Mouse (Mus musculus) intestine, embryonic 15.5 days (tissue): ENCODE measurements around the gene Elf3. TPM values are rescaled to one million over a fixed set of nuclear protein-coding genes. Genes with fewer than 3 reads are reported as not detected.
"Not testable (repeated sequence)": the region's sequence is repeated elsewhere in the genome, so short reads cannot be mapped to it uniquely, and the experiment has no call there.

Experiments used
- ATAC-seq: fragments of 200-750 bp; cut with Nextera tagmentation; 2 replicates; pipeline ENCODE4 v1.8.0; 2017; ENCODE audit warnings: moderate TSS enrichment, moderate library complexity
- H3K27ac ChIP-seq: fragments of 300-500 bp; sonication (generic); 2 replicates; pipeline ENCODE4 v1.5.1; 2015; ENCODE audit warnings: mild to moderate bottlenecking, inconsistent platforms
- H3K27me3 ChIP-seq: fragments of 300-500 bp; sonication (generic); replicated peaks from 2 replicates; pipeline ENCODE4 v1.6.1; 2015; ENCODE audit warnings: inconsistent platforms
- H3K36me3 ChIP-seq: fragments of 300-500 bp; sonication (generic); 2 replicates; pipeline ENCODE4 v1.6.1; 2015; ENCODE audit warnings: inconsistent platforms
- H3K4me1 ChIP-seq: fragments of 300-500 bp; sonication (generic); replicated peaks from 2 replicates; pipeline ENCODE4 v1.6.1; 2015; ENCODE audit warnings: inconsistent platforms
- H3K4me2 ChIP-seq: fragments of 300-500 bp; sonication (generic); replicated peaks from 2 replicates; pipeline ENCODE4 v1.6.1; 2015; ENCODE audit warnings: mild to moderate bottlenecking, inconsistent platforms
- H3K4me3 ChIP-seq: fragments of 300-500 bp; sonication (generic); replicated peaks from 2 replicates; pipeline ENCODE4 v1.5.1; 2015; ENCODE audit warnings: inconsistent platforms
- H3K9ac ChIP-seq: fragments of 300-500 bp; sonication (generic); 2 replicates; pipeline ENCODE4 v1.6.1; 2015; ENCODE audit warnings: inconsistent platforms
- H3K9me3 ChIP-seq: fragments of 300-500 bp; sonication (generic); 2 replicates; pipeline ENCODE4 v1.6.1; 2016; ENCODE audit warnings: inconsistent platforms
- whole genome bisulfite sequencing: fragments of 180-500 bp; shearing (Covaris S2); methylation state at CpG from one replicate; pipeline ENCODE4 v1.1.7; 2015; 5-methylcytosine and 5-hydroxymethylcytosine counted together
- polyA plus RNA-seq: library from polyadenylated mRNA; unstranded; fragments of >200 nt; fragmentation: Nextera tagmentation; extraction: Ambion mirVana; gene quantifications from 2 replicates; pipeline ENCODE4 v1.2.1, GENCODE M21; 2015

Elf3 gene
- polyA plus RNA-seq, 1 experiment from 2014 or later = 209 TPM

DNA sequence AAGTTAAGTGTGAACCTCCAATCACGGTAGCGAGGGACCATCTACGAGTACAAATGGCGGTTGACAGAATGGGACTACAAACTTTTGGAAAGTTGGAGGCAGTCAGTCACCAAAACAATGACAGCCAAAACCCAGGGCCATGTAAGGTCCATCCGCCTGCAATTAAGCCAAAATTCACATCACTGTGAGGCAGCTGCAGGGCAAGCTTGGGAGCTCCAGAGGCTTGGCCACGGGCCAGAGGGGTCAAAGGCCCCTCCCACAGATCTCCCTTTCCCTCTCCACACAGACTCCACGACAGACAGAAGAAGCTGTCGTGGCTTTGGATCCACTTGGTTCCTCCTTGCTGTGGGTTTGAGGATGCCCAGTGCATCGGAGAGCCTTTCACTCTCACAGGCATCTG is 4.9 kb upstream of the Elf3 start:
- H3K4me1 ChIP-seq = peaks cover 12% of the 10 kb centered on the region; the same call in 1 of the 2 replicates
- no peak overlapping the region for H3K9ac ChIP-seq
- no peak overlapping the region for H3K27ac ChIP-seq
- no peaks in the 10 kb centered on the region for H3K27me3 ChIP-seq
- ATAC-seq = no peak
- H3K4me2 ChIP-seq = no peak overlapping the region
- WGBS = 76% methylated on average over 9 of the region's 9 CpGs
- H3K9me3 ChIP-seq = no peaks in the 10 kb centered on the region
- peaks cover 42% of the 10 kb centered on the region for H3K36me3 ChIP-seq
- no peak overlapping the region for H3K4me3 ChIP-seq

DNA sequence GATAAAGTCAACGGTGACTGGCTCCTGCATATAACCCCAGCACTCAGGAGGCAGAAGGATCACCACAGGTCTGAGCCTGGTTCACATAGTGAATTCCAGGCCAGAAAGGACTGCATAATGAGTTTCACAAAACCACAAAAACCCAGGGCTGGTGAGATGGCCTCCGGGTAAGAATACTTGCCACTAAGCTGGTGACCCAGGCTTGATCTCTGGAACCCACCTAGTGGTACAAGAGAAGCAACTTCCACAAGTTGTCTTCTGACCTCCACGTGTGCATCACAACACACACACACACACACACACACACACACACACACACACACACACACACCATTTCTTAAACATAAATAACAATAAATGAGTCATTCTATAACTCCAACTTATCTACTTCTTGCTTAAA is 4.0 kb upstream of the Elf3 start:
- H3K4me2 ChIP-seq = no peak overlapping the region
- peaks cover 35% of the 10 kb centered on the region for H3K36me3 ChIP-seq
- no peaks in the 10 kb centered on the region for H3K27me3 ChIP-seq
- H3K9ac ChIP-seq = no peak overlapping the region
- no peaks in the 10 kb centered on the region for H3K9me3 ChIP-seq
- H3K4me1 ChIP-seq = peaks cover 12% of the 10 kb centered on the region; the same call in 1 of the 2 replicates
- H3K4me3 ChIP-seq = no peak overlapping the region
- WGBS = 82% methylated on average over 3 of the region's 3 CpGs
- ATAC-seq = no peak
- no peak overlapping the region for H3K27ac ChIP-seq

DNA sequence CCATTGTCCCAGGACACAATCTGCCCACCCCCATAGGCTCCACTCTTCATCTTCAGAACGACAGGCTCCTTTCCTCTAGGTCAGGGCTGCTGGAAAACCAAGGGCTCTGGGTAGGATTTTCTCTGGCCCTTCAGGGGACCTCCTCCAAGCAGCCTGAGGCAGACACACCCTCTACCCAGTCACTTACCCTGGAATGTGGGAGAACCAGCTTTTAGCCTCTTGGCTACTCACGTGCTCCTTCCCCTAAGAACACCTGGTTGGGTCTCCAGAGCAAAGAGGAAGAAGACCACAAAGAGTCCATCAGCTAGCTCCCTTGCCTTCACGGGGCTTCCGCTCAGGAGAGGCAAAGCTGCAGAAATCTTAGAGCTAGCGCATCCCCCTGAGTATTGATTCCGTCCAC is 2.6 kb upstream of the Elf3 start:
- H3K27me3 ChIP-seq = no peaks in the 10 kb centered on the region
- H3K4me1 ChIP-seq = 0 out of 2 replicates have a peak, but pooled peaks cover 9% of the 10 kb centered on the region
- 58% methylated on average over 6 of the region's 6 CpGs for WGBS
- H3K9ac ChIP-seq = no peak overlapping the region
- ATAC-seq = peak; percentile 26
- H3K36me3 ChIP-seq = peaks cover 31% of the 10 kb centered on the region
- H3K27ac ChIP-seq = peak overlapping the region; percentile 60
- H3K9me3 ChIP-seq = no peaks in the 10 kb centered on the region
- peak overlapping the region; percentile 24; the same call in 1 of the 2 replicates for H3K4me2 ChIP-seq
- no peak overlapping the region for H3K4me3 ChIP-seq

DNA sequence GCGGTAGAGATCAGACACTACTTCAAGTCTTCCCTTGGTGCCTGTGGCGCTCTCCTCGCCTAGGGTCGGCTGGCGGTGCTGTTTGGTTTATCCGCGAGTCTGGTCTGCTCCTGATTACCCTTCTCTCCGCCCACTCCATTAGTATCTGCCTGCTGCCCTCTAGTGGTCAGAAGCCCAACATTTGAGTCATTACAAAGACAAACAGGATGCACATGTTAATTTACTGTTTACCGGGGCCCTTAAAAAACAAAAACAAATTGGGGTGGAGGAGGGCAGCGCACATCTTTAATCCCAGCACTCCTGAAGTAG is 714 bp upstream of the Elf3 start:
- peaks cover 16% of the 10 kb centered on the region for H3K36me3 ChIP-seq
- H3K4me3 ChIP-seq = peak overlapping the region; percentile 31
- H3K9me3 ChIP-seq = no peaks in the 10 kb centered on the region
- WGBS = under 1% methylated on average over 10 of the region's 10 CpGs
- peak; percentile 60 for ATAC-seq
- H3K9ac ChIP-seq = peak overlapping the region; percentile 53
- no peaks in the 10 kb centered on the region for H3K27me3 ChIP-seq
- peak overlapping the region; percentile 74 for H3K4me2 ChIP-seq
- H3K4me1 ChIP-seq = 0 out of 2 replicates have a peak, but pooled peaks cover 6% of the 10 kb centered on the region
- H3K27ac ChIP-seq = peak overlapping the region; percentile 95

DNA sequence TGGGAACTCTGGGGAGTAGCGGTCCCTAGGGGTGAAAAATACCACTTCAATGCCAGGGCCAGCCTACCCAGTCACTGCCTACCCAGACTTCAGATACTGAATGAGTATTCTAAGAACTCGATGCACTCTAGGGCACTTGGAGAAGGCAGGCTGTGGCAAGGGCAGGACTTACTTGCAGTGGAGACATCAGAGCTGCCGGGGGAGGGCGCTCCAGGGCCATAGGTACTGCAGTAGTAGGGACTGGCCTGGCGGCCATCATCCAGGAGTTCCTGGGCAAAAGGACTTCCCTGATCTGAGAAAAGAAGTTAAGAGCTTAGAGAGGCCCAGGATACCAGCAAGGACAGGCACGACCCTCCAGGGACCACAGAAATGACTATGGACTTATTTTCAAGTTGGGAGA is 2.1 kb downstream of the Elf3 start:
- no peaks in the 10 kb centered on the region for H3K27me3 ChIP-seq
- peaks cover 19% of the 10 kb centered on the region; the same call in 1 of the 2 replicates for H3K4me1 ChIP-seq
- peak overlapping the region; percentile 58 for H3K9ac ChIP-seq
- 58% methylated on average over 6 of the region's 6 CpGs for WGBS
- no peak for ATAC-seq
- H3K36me3 ChIP-seq = no peaks in the 10 kb centered on the region
- H3K4me2 ChIP-seq = peak overlapping the region; percentile 55
- H3K27ac ChIP-seq = peak overlapping the region; percentile 73
- peak overlapping the region; percentile 40 for H3K4me3 ChIP-seq
- H3K9me3 ChIP-seq = no peaks in the 10 kb centered on the region

DNA sequence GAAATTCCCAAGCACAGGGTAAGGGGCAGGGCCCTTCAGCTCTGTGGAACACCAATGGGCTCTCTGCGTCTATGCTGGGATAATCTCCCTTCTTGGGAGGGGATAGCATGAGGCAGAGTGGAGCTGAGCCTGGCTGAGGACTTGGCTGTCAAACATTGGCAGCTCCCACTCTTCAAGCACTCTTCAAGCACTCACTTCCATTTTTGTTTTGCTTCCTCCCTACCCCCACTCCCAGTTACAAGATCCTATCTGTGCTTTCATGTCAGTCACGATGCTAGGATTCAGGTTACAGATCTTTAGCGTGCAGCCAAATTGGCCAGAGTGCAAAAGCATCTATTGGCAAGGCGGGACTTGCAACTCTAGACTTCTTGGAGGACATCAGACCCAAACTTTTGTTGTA is 5.5 kb downstream of the Elf3 start:
- H3K9me3 ChIP-seq = no peaks in the 10 kb centered on the region
- H3K4me1 ChIP-seq = peaks cover 21% of the 10 kb centered on the region; the same call in 1 of the 2 replicates
- ATAC-seq = no peak
- H3K27ac ChIP-seq = peak overlapping the region; percentile 73; the same call in 1 of the 2 replicates
- peak overlapping the region; percentile 40; the same call in 1 of the 2 replicates for H3K4me3 ChIP-seq
- H3K4me2 ChIP-seq = peak overlapping the region; percentile 55
- H3K27me3 ChIP-seq = no peaks in the 10 kb centered on the region
- 37% methylated on average over 4 of the region's 4 CpGs for WGBS
- peak overlapping the region; percentile 6; the same call in 1 of the 2 replicates for H3K9ac ChIP-seq
- H3K36me3 ChIP-seq = no peaks in the 10 kb centered on the region

DNA sequence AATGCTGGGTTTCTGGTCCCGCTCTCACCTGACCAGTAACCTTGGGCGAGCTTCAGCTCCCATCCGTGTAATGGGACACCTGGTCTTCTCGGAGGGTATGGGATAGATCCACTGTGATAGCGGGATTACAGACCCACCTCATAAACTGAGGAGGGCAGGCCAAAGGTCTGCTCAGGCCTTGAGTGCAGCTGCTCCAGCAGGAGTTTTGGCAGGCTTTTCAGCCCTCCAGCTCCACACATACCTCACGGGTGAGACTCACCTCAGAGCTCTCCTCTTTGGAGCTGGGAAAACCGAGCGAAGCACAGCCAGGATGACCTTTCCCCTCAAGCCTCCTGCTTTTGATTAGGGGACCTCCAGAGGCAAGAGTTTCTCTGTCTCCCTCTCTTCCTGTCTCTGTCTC is 7.0 kb downstream of the Elf3 start:
- H3K27ac ChIP-seq = peak overlapping the region; percentile 87
- no peak overlapping the region for H3K9ac ChIP-seq
- no peaks in the 10 kb centered on the region for H3K27me3 ChIP-seq
- H3K4me1 ChIP-seq = peaks cover 21% of the 10 kb centered on the region; the same call in 1 of the 2 replicates
- H3K9me3 ChIP-seq = no peaks in the 10 kb centered on the region
- no peaks in the 10 kb centered on the region for H3K36me3 ChIP-seq
- 69% methylated on average over 8 of the region's 8 CpGs for WGBS
- H3K4me3 ChIP-seq = no peak overlapping the region
- no peak overlapping the region; the same call in 1 of the 2 replicates for H3K4me2 ChIP-seq
- no peak for ATAC-seq

DNA sequence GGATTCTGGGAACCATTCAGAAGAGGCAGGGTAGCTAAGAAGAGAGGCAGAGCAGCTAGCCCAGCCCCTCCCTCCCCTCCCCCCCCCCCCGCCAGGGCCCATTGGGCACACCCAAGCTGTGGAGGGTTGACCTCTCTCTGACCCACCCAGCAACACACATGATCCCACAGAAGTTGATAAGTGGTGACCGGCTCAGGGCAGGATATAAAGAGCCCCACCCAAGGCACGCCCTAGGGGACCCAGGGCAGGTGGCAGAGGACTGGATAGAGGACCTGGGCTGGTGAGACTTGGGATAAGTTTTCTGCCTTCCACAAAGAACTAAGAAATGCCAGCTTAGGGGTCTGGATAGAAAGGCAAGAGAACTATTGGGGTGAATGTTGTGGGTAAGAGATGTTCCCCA is 7.7 kb downstream of the Elf3 start:
- Histone ChIP-seq H3K27ac (peak overlapping the region; percentile 87), H3K4me3 (no peak overlapping the region), H3K9me3 (no peaks in the 10 kb centered on the region), H3K36me3 (no peaks in the 10 kb centered on the region), H3K9ac (no peak overlapping the region), H3K27me3 (no peaks in the 10 kb centered on the region), H3K4me2 (no peak overlapping the region; the same call in 1 of the 2 replicates), H3K4me1 (peaks cover 21% of the 10 kb centered on the region; the same call in 1 of the 2 replicates)
- ATAC-seq = peak; percentile 88
- WGBS = 60% methylated on average over 2 of the region's 3 CpGs

DNA sequence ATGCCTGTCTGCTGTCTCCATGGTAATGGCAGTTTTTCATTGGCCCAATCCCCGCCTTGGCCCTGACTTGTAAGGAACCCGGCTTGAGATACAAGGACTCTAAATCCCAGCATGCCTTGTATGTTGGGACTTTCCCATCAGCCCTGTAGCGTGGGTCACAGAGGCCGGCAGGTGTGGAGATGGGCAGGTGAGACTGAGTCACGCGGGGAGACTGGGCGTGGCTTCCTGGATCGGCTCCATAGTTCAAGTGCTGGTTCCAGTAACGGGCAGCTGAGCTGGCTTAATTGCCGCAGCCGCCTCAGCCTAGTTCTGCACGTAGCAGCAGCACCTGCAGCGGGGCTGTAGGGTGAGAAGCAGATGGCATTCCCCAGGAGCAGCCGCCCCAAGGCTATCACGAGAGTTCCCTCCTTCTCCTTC is 9.9 kb downstream of the Elf3 start:
- peaks cover 21% of the 10 kb centered on the region; the same call in 1 of the 2 replicates for H3K4me1 ChIP-seq
- H3K27me3 ChIP-seq = no peaks in the 10 kb centered on the region
- H3K4me2 ChIP-seq = peak overlapping the region; percentile 35
- H3K9me3 ChIP-seq = no peaks in the 10 kb centered on the region
- peak overlapping the region; percentile 82 for H3K27ac ChIP-seq
- 5% methylated on average over 15 of the region's 15 CpGs for WGBS
- ATAC-seq = peak; percentile 85
- no peak overlapping the region for H3K9ac ChIP-seq
- H3K36me3 ChIP-seq = no peaks in the 10 kb centered on the region
- peak overlapping the region; percentile 13 for H3K4me3 ChIP-seq

DNA sequence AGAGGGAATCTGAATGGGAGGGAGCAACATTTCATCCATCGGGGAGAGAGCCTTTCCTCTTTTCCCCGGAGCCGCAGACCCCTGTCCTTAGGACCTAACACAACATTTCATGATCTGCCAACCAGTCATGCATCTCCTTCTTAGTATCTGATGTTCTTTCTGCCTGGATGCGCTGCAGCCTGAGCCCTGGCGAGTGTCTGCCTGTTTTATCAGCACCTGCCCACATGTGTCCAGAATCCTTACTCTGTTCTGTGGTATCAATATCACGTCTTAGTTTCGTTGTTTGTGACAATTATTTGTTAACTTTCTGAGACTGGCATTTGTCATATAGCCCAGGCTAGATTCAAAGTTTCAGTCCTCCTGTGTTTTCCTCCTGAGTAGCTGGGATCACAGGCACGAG is 14.4 kb downstream of the Elf3 start:
- Histone ChIP-seq H3K27ac (no peak overlapping the region), H3K4me1 (no peaks in the 10 kb centered on the region), H3K36me3 (no peaks in the 10 kb centered on the region), H3K27me3 (no peaks in the 10 kb centered on the region), H3K4me2 (no peak overlapping the region), H3K9me3 (no peaks in the 10 kb centered on the region), H3K4me3 (no peak overlapping the region), H3K9ac (no peak overlapping the region)
- ATAC-seq = no peak
- WGBS = 83% methylated on average over 8 of the region's 8 CpGs

DNA sequence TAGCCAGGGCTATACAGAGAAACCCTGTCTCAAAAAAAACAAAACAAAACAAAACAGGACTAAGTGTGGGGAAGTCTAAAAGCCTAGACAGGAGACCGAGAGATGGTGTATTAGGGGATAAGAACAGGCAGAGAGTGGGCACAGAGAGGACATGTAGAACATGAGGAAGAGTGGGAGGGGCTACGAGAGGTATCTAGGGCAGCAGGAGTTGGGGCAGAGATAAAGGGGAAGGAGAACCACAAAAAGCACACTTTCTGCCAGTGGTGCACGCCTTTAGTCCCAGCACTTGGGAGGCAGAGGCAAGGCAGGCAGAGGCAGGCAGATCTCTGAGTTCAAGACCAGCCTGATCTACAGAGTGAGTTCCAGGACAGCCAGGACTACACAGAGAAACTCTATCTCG is 18.2 kb downstream of the Elf3 start:
- ATAC-seq, H3K4me2 ChIP-seq, H3K4me3 ChIP-seq, H3K27ac ChIP-seq, H3K4me1 ChIP-seq, H3K9ac ChIP-seq, H3K36me3 ChIP-seq, H3K27me3 ChIP-seq, H3K9me3 ChIP-seq: not testable (repeated sequence)
- WGBS = 91% methylated on average over 4 of the region's 4 CpGs

DNA sequence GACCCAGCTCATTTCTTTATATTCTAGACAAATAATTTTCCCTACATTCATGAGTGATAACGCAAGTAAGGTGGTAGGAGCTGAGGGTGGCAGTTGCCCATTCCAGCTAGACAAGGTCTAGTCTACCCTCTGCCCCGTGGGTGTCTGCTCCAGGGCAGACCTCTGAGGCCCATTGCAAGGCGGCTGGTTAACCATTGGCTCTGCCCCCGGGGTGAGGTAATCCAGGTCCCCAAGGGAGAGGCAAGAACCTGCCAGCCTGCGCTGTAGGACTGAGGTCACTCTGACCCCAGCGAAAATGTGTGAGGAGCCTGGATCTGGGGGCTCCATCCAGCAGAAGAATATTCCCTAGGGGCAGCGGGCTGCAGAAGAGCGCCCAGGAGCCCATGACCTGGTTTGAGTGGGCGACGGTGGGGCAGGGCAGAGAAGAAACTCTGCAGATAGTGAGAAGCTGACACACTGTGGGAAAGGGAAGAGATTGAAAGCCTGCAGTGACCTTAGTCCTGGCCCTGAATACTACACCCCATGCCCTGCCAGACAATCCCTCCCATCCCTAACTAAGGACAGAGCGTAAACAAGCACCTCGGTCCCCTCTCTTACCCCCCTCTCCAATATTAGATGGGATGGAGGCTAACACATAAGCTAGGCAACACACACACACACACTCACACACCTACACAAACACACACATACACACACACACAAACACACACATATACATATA is 21.1 kb downstream of the Elf3 start:
- H3K4me2 ChIP-seq = 0 out of 2 replicates have a peak overlapping the region, but pooled peaks have one; percentile 23
- no peaks in the 10 kb centered on the region for H3K36me3 ChIP-seq
- ATAC-seq = peak; percentile 88
- H3K27me3 ChIP-seq = no peaks in the 10 kb centered on the region
- H3K9me3 ChIP-seq = no peaks in the 10 kb centered on the region
- H3K4me1 ChIP-seq = peaks cover 5% of the 10 kb centered on the region; the same call in 1 of the 2 replicates
- no peak overlapping the region for H3K9ac ChIP-seq
- no peak overlapping the region for H3K4me3 ChIP-seq
- 54% methylated on average over 12 of the region's 12 CpGs for WGBS
- peak overlapping the region; percentile 75 for H3K27ac ChIP-seq

DNA sequence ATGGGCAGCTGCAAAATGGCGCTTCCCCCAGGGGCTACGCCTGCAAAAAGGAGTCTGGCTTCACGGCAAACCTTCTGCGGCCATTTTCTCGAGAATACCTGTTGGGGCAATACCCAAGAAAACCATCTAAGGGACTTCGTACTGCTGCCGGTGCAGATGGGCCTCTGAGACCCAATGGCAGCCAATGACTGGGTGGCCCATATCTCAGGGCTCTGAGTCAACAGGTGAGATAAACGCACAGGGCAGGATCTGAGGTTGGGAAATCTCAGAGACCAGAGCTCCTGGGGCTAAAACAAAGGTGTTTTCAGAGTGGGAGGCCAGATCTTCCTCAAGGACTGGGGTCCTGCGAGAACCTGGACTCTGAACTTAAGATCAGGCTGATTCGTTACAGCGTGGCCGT is 23.6 kb downstream of the Elf3 start:
- peak; percentile 91 for ATAC-seq
- peak overlapping the region; percentile 49 for H3K4me2 ChIP-seq
- no peaks in the 10 kb centered on the region for H3K9me3 ChIP-seq
- peaks cover 5% of the 10 kb centered on the region; the same call in 1 of the 2 replicates for H3K4me1 ChIP-seq
- peak overlapping the region; percentile 87 for H3K27ac ChIP-seq
- H3K4me3 ChIP-seq = 0 out of 2 replicates have a peak overlapping the region, but pooled peaks have one; percentile 10
- peak overlapping the region; percentile 43; the same call in 1 of the 2 replicates for H3K9ac ChIP-seq
- 55% methylated on average over 12 of the region's 12 CpGs for WGBS
- no peaks in the 10 kb centered on the region for H3K36me3 ChIP-seq
- no peaks in the 10 kb centered on the region for H3K27me3 ChIP-seq
